Mouse (Mus musculus): Measurements from ENCODE around the gene Gm45785. TPM values are rescaled to one million over a fixed set of nuclear protein-coding genes. Genes with fewer than 3 reads are reported as not detected.

Gene Gm45785
- polyA plus RNA-seq, 1 experiment, result not detected

GRCm38 (mm10) chr7:140840750-140841735, 15.1 kb downstream of the Gm45785 start:
- no peak overlapping the region for H3K4me3 ChIP-seq (ENCODE audit: insufficient read depth, low read depth, low read length)
- H3K27ac ChIP-seq (ENCODE audit: insufficient read depth, low read depth, low read length), result no peak overlapping the region
- DNase-seq, result no peak
- H3K27me3 ChIP-seq (replicated peaks; ENCODE audit: control insufficient read depth, insufficient read depth, low read length), result no peaks in the 10 kb centered on the region
- no peak for TF ChIP-seq CTCF (conservative IDR thresholded peaks at IDR 0.05; ENCODE audit: insufficient read depth, insufficient read length, low read depth, low read length)
- no peak for TF ChIP-seq POLR2A (IDR thresholded peaks at IDR 0.05; ENCODE audit: low read depth, low read length)
- no peaks in the 10 kb centered on the region for H3K36me3 ChIP-seq (ENCODE audit: control insufficient read depth, insufficient read depth, low read length)
- WGBS, result 48% methylated on average over 19 of the region's 19 CpGs
- no peaks in the 10 kb centered on the region for H3K4me1 ChIP-seq (ENCODE audit: control insufficient read depth, insufficient read depth, low read length)

DNA sequence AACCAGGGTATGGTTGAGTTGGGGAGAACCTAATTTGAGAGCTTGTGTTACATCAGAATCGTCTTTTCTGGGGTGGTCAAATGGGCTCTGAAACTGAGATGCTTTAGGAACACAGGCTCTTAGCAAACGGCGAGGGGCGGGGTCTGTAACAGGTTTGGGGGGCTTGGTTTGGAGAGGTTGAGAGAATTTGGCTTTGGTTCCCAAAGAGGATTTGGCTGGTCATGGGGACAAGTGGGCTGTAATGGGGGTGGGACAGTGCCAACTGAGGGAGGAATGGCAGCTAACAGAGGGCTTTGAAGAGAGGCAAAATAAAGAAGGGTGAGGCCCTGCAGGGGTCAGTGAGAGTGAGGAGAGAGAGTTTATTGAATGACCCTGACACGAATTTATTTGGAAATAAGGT, 16.6 kb downstream of the Gm45785 start:
- no peak for DNase-seq
- Histone ChIP-seq H3K4me1 (ENCODE audit: control insufficient read depth, insufficient read depth, low read length) (no peaks in the 10 kb centered on the region), H3K36me3 (ENCODE audit: control insufficient read depth, insufficient read depth, low read length) (no peaks in the 10 kb centered on the region), H3K4me3 (ENCODE audit: insufficient read depth, low read depth, low read length) (no peak overlapping the region), H3K27ac (ENCODE audit: insufficient read depth, low read depth, low read length) (no peak overlapping the region), H3K27me3 (replicated peaks; ENCODE audit: control insufficient read depth, insufficient read depth, low read length) (no peaks in the 10 kb centered on the region)
- no peak for TF ChIP-seq POLR2A (IDR thresholded peaks at IDR 0.05; ENCODE audit: low read depth, low read length)
- TF ChIP-seq CTCF (conservative IDR thresholded peaks at IDR 0.05; ENCODE audit: insufficient read depth, insufficient read length, low read depth, low read length), result no peak
- WGBS, result 54% methylated on average over 5 of the region's 5 CpGs

GRCm38 (mm10) chr7:140836243-140837115, 19.7 kb downstream of the Gm45785 start:
- TF ChIP-seq CTCF (conservative IDR thresholded peaks at IDR 0.05; ENCODE audit: insufficient read depth, insufficient read length, low read depth, low read length) (no peak), POLR2A (IDR thresholded peaks at IDR 0.05; ENCODE audit: low read depth, low read length) (no peak)
- Histone ChIP-seq H3K4me1 (ENCODE audit: control insufficient read depth, insufficient read depth, low read length) (no peaks in the 10 kb centered on the region), H3K36me3 (ENCODE audit: control insufficient read depth, insufficient read depth, low read length) (no peaks in the 10 kb centered on the region), H3K27ac (ENCODE audit: insufficient read depth, low read depth, low read length) (no peak overlapping the region), H3K27me3 (replicated peaks; ENCODE audit: control insufficient read depth, insufficient read depth, low read length) (no peaks in the 10 kb centered on the region), H3K4me3 (ENCODE audit: insufficient read depth, low read depth, low read length) (no peak overlapping the region)
- no peak for DNase-seq
- 81% methylated on average over 9 of the region's 9 CpGs for WGBS

DNA sequence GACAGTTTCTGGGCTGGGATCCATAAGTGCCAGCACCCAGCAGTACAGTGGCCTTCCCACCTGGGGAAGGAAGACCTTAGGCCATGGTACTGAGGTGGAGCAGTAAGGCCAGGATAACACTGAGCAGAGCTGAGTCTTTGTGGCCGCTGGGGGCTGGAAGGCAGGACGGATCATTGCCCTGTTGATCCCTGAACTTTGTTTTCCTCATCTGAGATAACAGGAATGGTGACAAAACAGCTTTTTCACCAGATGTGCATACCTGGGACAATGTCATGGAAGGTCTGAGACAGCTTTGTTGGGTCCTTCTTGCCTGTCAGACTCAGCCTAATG, 20.4 kb downstream of the Gm45785 start:
- peaks cover 2% of the 10 kb centered on the region; the same call in 1 of the 2 replicates for H3K4me1 ChIP-seq (ENCODE audit: control insufficient read depth, insufficient read depth, low read length)
- H3K27ac ChIP-seq (ENCODE audit: insufficient read depth, low read depth, low read length), result no peak overlapping the region
- no peak for DNase-seq
- WGBS, result 76% methylated on average over 2 of the region's 2 CpGs
- TF ChIP-seq CTCF (conservative IDR thresholded peaks at IDR 0.05; ENCODE audit: insufficient read depth, insufficient read length, low read depth, low read length) (no peak), POLR2A (IDR thresholded peaks at IDR 0.05; ENCODE audit: low read depth, low read length) (no peak)
- no peaks in the 10 kb centered on the region for H3K27me3 ChIP-seq (replicated peaks; ENCODE audit: control insufficient read depth, insufficient read depth, low read length)
- H3K36me3 ChIP-seq (ENCODE audit: control insufficient read depth, insufficient read depth, low read length), result no peaks in the 10 kb centered on the region
- H3K4me3 ChIP-seq (ENCODE audit: insufficient read depth, low read depth, low read length), result no peak overlapping the region

GRCm38 (mm10) chr7:140834968-140835757, 21.0 kb downstream of the Gm45785 start, which contains the start of gene Urah:
Gene Urah, plus strand, starts transcription at chr7:140835018.
- WGBS, result 63% methylated on average over 20 of the region's 20 CpGs
- no peaks in the 10 kb centered on the region for H3K27me3 ChIP-seq (replicated peaks; ENCODE audit: control insufficient read depth, insufficient read depth, low read length)
- DNase-seq, result peak; percentile 66
- peaks cover 4% of the 10 kb centered on the region; the same call in 1 of the 2 replicates for H3K4me1 ChIP-seq (ENCODE audit: control insufficient read depth, insufficient read depth, low read length)
- H3K4me3 ChIP-seq (ENCODE audit: insufficient read depth, low read depth, low read length), result no peak within 1 kb of the TSS
- TF ChIP-seq POLR2A (IDR thresholded peaks at IDR 0.05; ENCODE audit: low read depth, low read length) (no peak), CTCF (conservative IDR thresholded peaks at IDR 0.05; ENCODE audit: insufficient read depth, insufficient read length, low read depth, low read length) (no peak)
- H3K36me3 ChIP-seq (ENCODE audit: control insufficient read depth, insufficient read depth, low read length), result no peaks in the 10 kb centered on the region
- no peak within 1 kb of the TSS for H3K27ac ChIP-seq (ENCODE audit: insufficient read depth, low read depth, low read length)

GRCm38 (mm10) chr7:140833341-140833740, 22.8 kb downstream of the Gm45785 start:
- Histone ChIP-seq H3K27me3 (replicated peaks; ENCODE audit: control insufficient read depth, insufficient read depth, low read length) (no peaks in the 10 kb centered on the region), H3K36me3 (ENCODE audit: control insufficient read depth, insufficient read depth, low read length) (no peaks in the 10 kb centered on the region), H3K4me3 (ENCODE audit: insufficient read depth, low read depth, low read length) (no peak overlapping the region), H3K27ac (ENCODE audit: insufficient read depth, low read depth, low read length) (no peak overlapping the region), H3K4me1 (ENCODE audit: control insufficient read depth, insufficient read depth, low read length) (peaks cover 4% of the 10 kb centered on the region; the same call in 1 of the 2 replicates)
- no peak for DNase-seq
- WGBS, result 81% methylated on average over 4 of the region's 4 CpGs
- no peak for TF ChIP-seq CTCF (conservative IDR thresholded peaks at IDR 0.05; ENCODE audit: insufficient read depth, insufficient read length, low read depth, low read length)

All from kidney, adult 2 months (tissue).